Mouse (Mus musculus) hindbrain, embryonic 13.5 days (tissue): Measurements from ENCODE around the gene Cfap74. TPM values are rescaled to one million over a fixed set of nuclear protein-coding genes. Genes with fewer than 3 reads are reported as not detected.
A peak's percentile ranks its signal among the peaks of the same experiment; 100 is the strongest.

Source experiments
- ATAC-seq: fragments of 200-750 bp; cut with Nextera tagmentation; 2 replicates; pipeline ENCODE4 v1.8.0; 2017; ENCODE audit warnings: moderate TSS enrichment; ENCODE audit not compliant: low FRiP score
- H3K27ac ChIP-seq: fragments of 300-500 bp; sonication (generic); 2 replicates; pipeline ENCODE4 v1.5.1; 2015; ENCODE audit warnings: inconsistent platforms, mild to moderate bottlenecking, moderate library complexity
- H3K27me3 ChIP-seq: fragments of 300-500 bp; sonication (generic); 2 replicates; pipeline ENCODE4 v1.6.1; 2015; ENCODE audit warnings: mild to moderate bottlenecking, inconsistent platforms
- H3K36me3 ChIP-seq: fragments of 300-500 bp; sonication (generic); 2 replicates; pipeline ENCODE4 v1.6.1; 2015; ENCODE audit warnings: mild to moderate bottlenecking, inconsistent platforms
- H3K4me1 ChIP-seq: fragments of 300-500 bp; sonication (generic); replicated peaks from 2 replicates; pipeline ENCODE4 v1.6.1; 2015; ENCODE audit warnings: inconsistent platforms
- H3K4me2 ChIP-seq: fragments of 300-500 bp; sonication (generic); 2 replicates; pipeline ENCODE4 v1.6.1; 2015; ENCODE audit warnings: inconsistent platforms, mild to moderate bottlenecking, moderate library complexity
- H3K4me3 ChIP-seq: fragments of 300-500 bp; sonication (generic); 2 replicates; pipeline ENCODE4 v1.5.1; 2015; ENCODE audit warnings: mild to moderate bottlenecking, inconsistent platforms
- H3K9ac ChIP-seq: fragments of 300-500 bp; sonication (generic); 2 replicates; pipeline ENCODE4 v1.6.1; 2015; ENCODE audit warnings: mild to moderate bottlenecking, inconsistent platforms
- H3K9me3 ChIP-seq: fragments of 300-500 bp; sonication (generic); 2 replicates; pipeline ENCODE4 v1.6.1; 2016; ENCODE audit warnings: inconsistent platforms
- WGBS: fragments of 180-500 bp; shearing (Covaris S2); methylation state at CpG from one replicate; pipeline ENCODE4 v1.1.7; 2015; 5-methylcytosine and 5-hydroxymethylcytosine counted together
- polyA plus RNA-seq: library from polyadenylated mRNA; unstranded; fragments of >200 nt; fragmentation: Nextera tagmentation; extraction: Ambion mirVana; gene quantifications from 2 replicates; pipeline ENCODE4 v1.2.1, GENCODE M21; 2015

Cfap74 gene
- 3.0 and 3.5 TPM in 2 replicates for polyA plus RNA-seq

DNA sequence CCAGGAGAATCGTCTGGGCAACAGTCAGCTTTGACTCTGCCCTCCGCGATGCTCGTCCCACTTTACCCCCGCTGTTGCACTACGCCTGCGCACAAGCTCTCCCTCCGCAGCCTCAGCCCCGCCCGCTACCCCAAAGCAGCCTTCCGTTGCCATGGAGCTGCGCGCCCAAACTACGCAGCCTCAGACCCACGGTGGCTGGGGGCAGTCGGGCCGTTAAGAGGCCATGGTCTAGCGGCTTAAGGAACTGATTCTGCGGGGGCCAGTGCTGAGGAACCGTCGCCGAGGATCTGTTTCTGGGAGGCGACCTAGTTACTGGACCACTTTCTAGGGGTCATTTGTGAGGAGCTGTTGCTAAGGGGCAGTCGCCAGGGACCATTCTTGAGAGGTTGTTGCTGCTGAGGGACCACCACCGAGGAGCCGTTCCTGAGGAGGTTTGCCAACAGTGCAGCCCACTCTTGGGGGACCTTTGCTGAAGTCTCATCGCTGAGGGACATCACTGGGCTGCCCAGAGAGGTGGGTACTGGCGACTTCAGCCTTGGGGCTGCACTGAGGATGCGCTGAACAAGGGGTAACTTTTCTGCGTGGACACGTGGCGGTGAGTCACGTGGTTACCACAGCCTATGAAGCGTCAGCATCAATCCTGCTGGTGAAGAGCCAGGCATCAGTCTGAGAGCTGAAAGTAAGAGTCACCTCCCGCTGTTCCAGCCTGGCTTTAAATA, at the start of gene Cfap74:
Gene Cfap74, plus strand, starts transcription at position 133 of the 719 bp plus-strand sequence.
- Histone ChIP-seq H3K9me3 (no peaks in the 10 kb centered on the region), H3K27me3 (peaks cover 5% of the 10 kb centered on the region; the same call in 1 of the 2 replicates), H3K9ac (peak within 1 kb of the TSS; percentile 21; the same call in 1 of the 2 replicates), H3K4me1 (peaks cover 10% of the 10 kb centered on the region), H3K4me2 (peak within 1 kb of the TSS; percentile 79), H3K27ac (peak within 1 kb of the TSS; percentile 49; the same call in 1 of the 2 replicates), H3K4me3 (peak within 1 kb of the TSS; percentile 55), H3K36me3 (no peaks in the 10 kb centered on the region)
- ATAC-seq = peak; percentile 98
- under 1% methylated on average over 35 of the region's 35 CpGs for WGBS

DNA sequence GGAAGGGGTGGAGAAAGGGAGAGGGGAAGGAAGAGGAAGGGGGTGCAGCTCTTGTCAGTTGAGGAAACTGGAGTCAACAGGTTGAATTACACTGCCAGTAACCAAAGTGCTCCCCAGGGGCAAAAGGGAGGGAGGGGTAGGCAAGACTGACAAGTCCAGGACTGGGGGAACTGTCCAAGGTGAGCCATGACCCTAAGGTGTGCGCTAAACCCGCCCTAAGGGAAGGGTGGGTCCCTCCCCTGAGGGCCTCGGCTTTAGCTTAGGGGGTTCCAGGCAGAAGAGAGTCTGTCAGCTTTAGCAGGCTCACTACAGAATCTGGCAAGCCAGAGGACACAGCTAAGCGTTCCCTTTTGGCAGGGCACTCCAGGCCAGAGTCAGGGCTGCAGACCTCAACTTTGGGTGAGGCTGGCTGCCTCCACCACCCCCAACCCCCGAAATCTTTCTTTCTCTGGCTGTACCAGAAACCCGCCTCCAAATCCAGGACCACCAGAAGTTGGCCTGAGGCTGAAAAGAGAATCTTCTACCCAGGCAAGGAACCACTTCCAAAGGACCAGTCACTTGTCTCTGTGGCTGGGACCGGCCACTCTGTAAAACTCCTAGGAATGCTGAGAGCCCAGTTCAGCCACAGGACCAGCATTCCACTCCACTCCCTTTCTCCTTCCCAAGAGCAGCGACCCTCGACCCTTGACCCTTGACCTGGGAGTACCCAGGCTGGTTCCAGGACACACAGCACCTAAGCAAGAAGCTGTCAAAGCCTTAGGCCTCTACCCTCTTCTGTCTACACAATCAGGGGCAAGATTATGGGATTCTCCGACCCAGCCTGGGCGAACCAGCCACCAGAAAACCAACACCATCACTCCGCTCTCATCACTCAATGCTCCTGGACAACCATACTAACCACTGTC, 49.2 kb upstream of the Cfap74 start:
- no peaks in the 10 kb centered on the region for H3K9me3 ChIP-seq
- no peaks in the 10 kb centered on the region for H3K36me3 ChIP-seq
- 46% methylated on average over 12 of the region's 12 CpGs for WGBS
- no peak overlapping the region for H3K4me3 ChIP-seq
- H3K4me2 ChIP-seq = no peak overlapping the region
- H3K9ac ChIP-seq = no peak overlapping the region
- no peak for ATAC-seq
- peaks cover 14% of the 10 kb centered on the region for H3K4me1 ChIP-seq
- peaks cover 76% of the 10 kb centered on the region for H3K27me3 ChIP-seq
- H3K27ac ChIP-seq = no peak overlapping the region

DNA sequence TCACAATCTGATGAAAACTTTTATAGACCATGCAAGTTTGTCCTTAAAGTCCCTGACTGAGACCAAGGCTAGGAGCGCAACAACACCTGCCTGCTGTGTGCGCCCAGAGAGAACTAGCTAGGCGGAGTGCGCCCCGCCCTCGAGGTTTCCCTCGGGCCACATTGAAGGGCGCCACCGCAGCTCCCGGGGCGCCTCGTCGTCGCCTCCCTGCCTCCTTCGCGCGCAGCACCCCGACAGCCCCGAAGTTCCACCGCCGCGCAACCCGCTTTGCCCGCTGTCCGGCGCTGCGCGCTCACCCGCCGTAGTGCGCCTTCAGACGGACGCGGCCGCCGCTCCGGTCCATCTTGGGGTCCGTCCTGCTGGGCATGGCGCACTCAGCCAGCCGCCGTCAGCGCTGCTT, 48.1 kb upstream of the Cfap74 start:
- WGBS = under 1% methylated on average over 31 of the region's 42 CpGs
- Histone ChIP-seq H3K27ac (no peak overlapping the region), H3K9me3 (no peaks in the 10 kb centered on the region), H3K4me2 (peak overlapping the region; percentile 59), H3K4me1 (peaks cover 14% of the 10 kb centered on the region), H3K9ac (no peak overlapping the region), H3K36me3 (no peaks in the 10 kb centered on the region), H3K27me3 (peaks cover 86% of the 10 kb centered on the region), H3K4me3 (peak overlapping the region; percentile 44)
- ATAC-seq = 0 out of 2 replicates have a peak, but pooled peaks have one; percentile 24

DNA sequence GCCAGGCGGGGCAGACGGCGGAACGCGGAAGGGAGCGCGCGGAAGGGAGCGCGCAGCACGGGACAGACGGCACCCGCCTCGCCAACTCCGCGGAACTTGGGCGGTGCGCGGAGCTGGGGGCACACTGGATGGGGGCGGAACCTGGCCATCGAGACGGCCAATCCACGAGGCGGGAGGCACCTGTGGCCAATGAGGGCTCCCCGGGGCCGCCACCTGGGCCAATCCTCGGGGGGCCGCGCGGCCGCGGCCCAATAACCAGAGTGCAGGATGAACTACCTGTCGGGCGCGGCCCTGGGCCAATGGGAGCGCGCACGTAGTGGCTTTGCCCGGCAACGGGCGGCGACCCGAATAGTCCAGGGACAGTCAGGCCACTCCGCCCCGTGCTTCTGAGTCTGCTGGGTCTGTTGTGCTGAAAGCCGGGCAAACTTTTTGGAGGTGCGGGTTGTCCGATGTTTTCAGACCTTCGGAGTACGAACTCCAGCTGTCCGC, 47.6 kb upstream of the Cfap74 start, which contains the start of gene Prkcz:
Gene Prkcz, minus strand, starts transcription at position 59 of the 489 bp plus-strand sequence.
- no peak within 1 kb of the TSS for H3K27ac ChIP-seq
- H3K36me3 ChIP-seq = no peaks in the 10 kb centered on the region
- H3K4me1 ChIP-seq = peaks cover 14% of the 10 kb centered on the region
- 1% methylated on average over 48 of the region's 51 CpGs for WGBS
- H3K4me2 ChIP-seq = peak within 1 kb of the TSS; percentile 59
- no peak within 1 kb of the TSS for H3K9ac ChIP-seq
- no peaks in the 10 kb centered on the region for H3K9me3 ChIP-seq
- H3K4me3 ChIP-seq = peak within 1 kb of the TSS; percentile 44
- peaks cover 91% of the 10 kb centered on the region for H3K27me3 ChIP-seq
- peak; percentile 74; the same call in 1 of the 2 replicates for ATAC-seq

DNA sequence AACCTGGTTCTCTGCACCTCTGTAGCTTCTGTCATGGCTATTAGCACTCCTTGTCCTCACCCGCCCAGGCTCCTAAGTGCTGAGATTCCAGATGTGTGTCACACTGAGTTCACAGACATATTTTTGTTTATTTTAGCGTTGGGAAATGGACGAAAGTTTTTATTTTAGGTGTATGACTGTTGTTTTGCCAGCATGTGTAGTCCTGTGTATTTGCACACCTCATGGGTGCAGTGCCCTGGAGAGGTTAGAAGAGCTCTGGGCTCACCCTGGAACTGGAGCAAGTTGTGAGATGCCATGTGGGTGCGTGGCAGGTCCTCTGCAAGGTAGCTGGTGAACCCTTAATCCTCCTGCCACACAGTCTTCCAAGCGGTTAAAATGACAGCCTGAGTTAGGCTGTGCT, 46.5 kb upstream of the Cfap74 start:
- no peak overlapping the region for H3K4me2 ChIP-seq
- no peak overlapping the region for H3K4me3 ChIP-seq
- H3K9me3 ChIP-seq = no peaks in the 10 kb centered on the region
- peaks cover 89% of the 10 kb centered on the region for H3K27me3 ChIP-seq
- ATAC-seq = no peak
- no peak overlapping the region for H3K9ac ChIP-seq
- 43% methylated on average over 5 of the region's 5 CpGs for WGBS
- H3K4me1 ChIP-seq = peaks cover 14% of the 10 kb centered on the region
- no peaks in the 10 kb centered on the region for H3K36me3 ChIP-seq
- no peak overlapping the region for H3K27ac ChIP-seq

DNA sequence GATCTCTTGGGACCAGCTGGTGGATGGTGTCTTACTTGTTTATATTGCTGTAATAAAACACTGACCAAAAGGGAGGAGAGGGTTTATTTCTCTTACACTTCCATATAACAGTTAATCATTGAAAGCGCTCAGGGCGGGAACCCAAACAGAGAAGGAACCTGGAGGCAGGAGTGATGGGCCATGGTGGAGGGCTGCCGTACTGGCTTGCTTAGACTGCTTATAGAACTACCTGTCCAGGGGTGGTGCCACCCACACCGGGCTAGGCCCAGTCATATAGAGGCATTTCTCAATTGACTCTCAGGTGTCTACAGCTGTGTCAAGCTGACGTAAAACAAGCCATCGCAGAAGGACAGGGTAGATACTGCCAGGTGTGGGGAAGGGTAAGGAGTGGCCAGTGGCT, 42.2 kb upstream of the Cfap74 start:
- Histone ChIP-seq H3K27me3 (peaks cover 48% of the 10 kb centered on the region), H3K4me2 (no peak overlapping the region), H3K9ac (no peak overlapping the region), H3K36me3 (no peaks in the 10 kb centered on the region), H3K4me1 (peaks cover 4% of the 10 kb centered on the region; the same call in 1 of the 2 replicates), H3K9me3 (no peaks in the 10 kb centered on the region), H3K27ac (no peak overlapping the region), H3K4me3 (no peak overlapping the region)
- WGBS = 85% methylated on average over 6 of the region's 6 CpGs
- ATAC-seq = no peak

DNA sequence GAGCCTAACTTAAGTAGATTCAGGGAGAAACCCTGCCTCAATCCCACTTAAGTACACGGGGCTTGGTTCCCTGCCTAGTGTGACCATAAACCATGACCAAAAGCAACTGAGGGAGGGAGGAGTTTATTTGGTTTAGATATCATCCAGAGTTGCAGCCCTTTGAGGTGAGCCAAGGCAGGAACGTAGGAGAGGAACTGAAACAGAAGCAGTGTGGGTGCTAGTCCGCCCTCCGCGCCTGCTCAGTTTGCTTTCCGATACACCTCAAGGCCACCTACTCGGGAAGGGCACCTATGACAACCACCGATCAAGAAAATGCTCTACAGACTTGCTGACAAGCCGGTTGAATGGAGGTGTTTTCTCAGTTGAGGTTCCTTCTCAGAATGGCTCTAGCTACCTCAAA, 41.3 kb upstream of the Cfap74 start:
- no peak overlapping the region for H3K9ac ChIP-seq
- 91% methylated on average over 9 of the region's 9 CpGs for WGBS
- H3K36me3 ChIP-seq = no peaks in the 10 kb centered on the region
- H3K4me1 ChIP-seq = no peaks in the 10 kb centered on the region; the same call in 1 of the 2 replicates
- peaks cover 42% of the 10 kb centered on the region for H3K27me3 ChIP-seq
- no peaks in the 10 kb centered on the region for H3K9me3 ChIP-seq
- H3K4me2 ChIP-seq = no peak overlapping the region
- no peak for ATAC-seq
- H3K4me3 ChIP-seq = no peak overlapping the region
- no peak overlapping the region for H3K27ac ChIP-seq

DNA sequence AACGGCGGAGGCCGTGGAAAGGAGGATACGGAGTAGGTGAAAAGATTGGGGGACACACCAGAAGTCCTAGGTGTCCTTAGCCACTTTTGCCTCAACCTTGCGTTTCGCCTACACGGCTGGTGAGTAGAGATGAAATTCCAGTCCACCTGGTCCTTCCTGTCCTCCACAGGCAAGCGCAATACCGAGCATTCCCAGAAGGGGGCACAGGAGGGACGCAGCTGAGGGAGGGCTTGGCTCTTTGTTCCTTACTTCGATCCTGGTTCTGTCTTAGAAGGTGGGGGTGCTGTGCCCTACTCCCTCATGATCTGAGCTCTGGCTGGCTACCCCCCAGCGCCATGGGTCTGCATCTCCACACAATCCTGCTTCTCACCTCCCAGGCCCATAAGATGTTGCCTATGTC, 40.3 kb upstream of the Cfap74 start:
- ATAC-seq = no peak
- H3K27me3 ChIP-seq = peaks cover 33% of the 10 kb centered on the region
- no peak overlapping the region for H3K4me2 ChIP-seq
- no peak overlapping the region for H3K9ac ChIP-seq
- no peaks in the 10 kb centered on the region; the same call in 1 of the 2 replicates for H3K4me1 ChIP-seq
- no peak overlapping the region for H3K27ac ChIP-seq
- 27% methylated on average over 12 of the region's 12 CpGs for WGBS
- H3K36me3 ChIP-seq = no peaks in the 10 kb centered on the region
- H3K4me3 ChIP-seq = no peak overlapping the region
- H3K9me3 ChIP-seq = no peaks in the 10 kb centered on the region

DNA sequence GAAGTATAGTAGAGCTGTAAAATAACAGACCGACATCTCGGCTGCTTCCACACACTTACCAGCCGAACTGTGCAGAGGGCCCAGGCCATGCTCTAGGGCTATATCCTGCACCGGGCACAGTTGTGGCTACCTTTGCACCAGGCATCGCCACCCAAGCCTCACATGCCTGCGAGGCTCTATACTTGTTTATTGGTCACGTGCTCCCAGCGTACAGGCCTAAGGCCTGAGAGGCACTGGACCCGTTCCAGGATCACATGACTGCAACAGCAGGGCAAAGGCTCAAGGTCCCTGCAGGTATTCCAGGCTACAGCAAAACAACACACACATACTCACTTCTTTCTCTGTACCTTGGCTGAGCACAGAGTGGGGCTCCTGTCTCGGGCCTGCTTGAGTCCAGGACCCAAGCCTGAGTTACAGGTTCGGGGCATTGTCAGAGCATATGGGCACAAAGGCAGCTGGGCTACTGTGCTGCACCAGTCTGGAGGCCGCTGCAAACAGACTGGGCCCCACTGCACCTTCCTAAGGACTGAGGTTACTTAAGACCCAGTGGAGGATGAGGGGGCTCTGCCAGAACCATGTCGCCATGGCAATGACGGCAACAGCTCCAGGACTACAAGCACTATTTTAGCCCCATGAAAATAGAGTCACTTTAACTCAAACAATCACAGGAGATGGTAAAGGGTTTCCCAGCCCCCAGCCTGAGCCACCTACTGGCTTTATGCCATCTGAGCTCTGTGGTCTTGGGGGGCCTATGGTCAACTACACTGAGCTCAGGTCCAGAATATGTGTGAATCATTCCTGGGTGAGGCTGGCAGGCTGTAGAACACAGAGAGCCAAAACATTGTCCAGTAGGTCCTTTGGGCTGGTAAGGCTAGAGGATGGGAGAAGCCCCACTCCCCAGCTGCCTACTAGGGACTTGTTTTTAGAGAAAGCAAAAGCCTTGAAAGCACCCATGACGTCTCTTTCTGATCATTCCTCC, 38.0 kb upstream of the Cfap74 start:
- Histone ChIP-seq H3K36me3 (no peaks in the 10 kb centered on the region), H3K27ac (no peak overlapping the region), H3K27me3 (peaks cover 9% of the 10 kb centered on the region), H3K4me2 (no peak overlapping the region), H3K9me3 (no peaks in the 10 kb centered on the region), H3K4me1 (no peaks in the 10 kb centered on the region; the same call in 1 of the 2 replicates), H3K9ac (no peak overlapping the region), H3K4me3 (no peak overlapping the region)
- no peak for ATAC-seq
- WGBS = 92% methylated on average over 15 of the region's 15 CpGs

DNA sequence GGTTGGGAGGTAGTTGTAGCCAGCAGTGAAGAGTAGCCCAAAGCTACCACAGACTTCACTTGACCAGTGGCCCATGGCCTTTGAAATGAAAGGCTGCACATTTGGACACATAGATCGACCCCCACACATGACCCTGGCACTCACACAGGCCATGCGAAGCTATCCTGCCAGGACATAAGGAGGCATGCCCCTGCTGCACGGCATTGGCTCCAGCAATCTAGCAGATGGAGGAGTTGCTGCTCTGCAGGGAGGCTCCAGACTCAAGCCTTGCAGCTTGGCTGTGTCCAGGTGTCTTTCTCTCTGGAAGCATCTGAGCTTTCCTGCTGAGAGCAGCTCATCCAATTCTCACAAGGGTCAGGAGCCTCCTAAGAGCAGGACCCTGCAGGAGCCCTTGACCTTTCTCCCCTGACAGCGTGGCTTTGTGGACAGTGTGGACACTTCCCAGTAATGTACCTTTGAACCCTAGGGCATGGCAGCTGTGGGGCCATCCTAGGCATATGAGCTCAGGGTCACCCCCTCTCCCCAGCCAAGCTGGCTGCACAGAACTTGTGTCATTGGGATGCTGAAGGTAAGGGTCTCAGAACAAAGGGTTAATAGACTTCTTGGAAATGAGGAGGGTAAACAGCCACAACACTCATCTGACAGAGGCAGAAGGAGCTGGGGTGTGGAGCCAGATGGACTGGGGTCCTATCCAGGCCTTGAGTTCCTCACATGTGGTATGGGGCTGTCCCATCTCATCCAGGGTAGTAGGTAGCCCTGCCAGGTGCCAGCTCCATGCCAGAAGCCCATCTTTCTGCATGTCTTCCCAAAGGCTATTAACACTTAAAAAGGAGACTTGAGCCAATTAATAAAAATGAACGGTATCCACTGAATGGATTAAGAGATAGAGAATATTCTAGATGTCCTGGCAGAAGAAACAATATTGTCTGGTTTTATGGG, 36.9 kb upstream of the Cfap74 start:
- 79% methylated on average over 5 of the region's 5 CpGs for WGBS
- 0 out of 2 replicates have a peak, but pooled peaks cover 5% of the 10 kb centered on the region for H3K27me3 ChIP-seq
- no peaks in the 10 kb centered on the region; the same call in 1 of the 2 replicates for H3K4me1 ChIP-seq
- H3K9ac ChIP-seq = no peak overlapping the region
- no peak overlapping the region for H3K27ac ChIP-seq
- H3K4me3 ChIP-seq = no peak overlapping the region
- no peak for ATAC-seq
- H3K36me3 ChIP-seq = no peaks in the 10 kb centered on the region
- no peak overlapping the region for H3K4me2 ChIP-seq
- no peaks in the 10 kb centered on the region for H3K9me3 ChIP-seq
